Mouse (Mus musculus) CH12.LX (cell line): ENCODE results near the gene Cwc25. TPM values are rescaled to one million over a fixed set of nuclear protein-coding genes. Genes with fewer than 3 reads are reported as not detected.

Experiments used
- DNase-seq: peaks from one replicate; pipeline ENCODE4 v3.0.0-alpha.2; 2013; ENCODE audit errors: extremely low read depth
- H3K27ac ChIP-seq: 2 replicates; pipeline ENCODE4 v1.5.1; 2012; ENCODE audit warnings: low read depth, mild to moderate bottlenecking, control low read depth, moderate library complexity; ENCODE audit not compliant: insufficient read depth
- H3K27me3 ChIP-seq: replicated peaks from 2 replicates; pipeline ENCODE3; 2012; ENCODE audit warnings: inconsistent platforms
- H3K36me3 ChIP-seq, 2 experiments: replicated peaks in 1 of 2; 2 replicates each; pipeline versions ENCODE3 to v1.6.1; 2012; ENCODE audit warnings: inconsistent platforms in 1 of 2, low read length in 1 of 2, mild to moderate bottlenecking in 1 of 2, mixed read lengths in 1 of 2, moderate library complexity in 1 of 2; ENCODE audit not compliant: control insufficient read depth in 1 of 2, insufficient read depth in 1 of 2
- H3K4me1 ChIP-seq, 2 experiments: 2 replicates each; pipeline ENCODE4 v1.6.1; 2012; ENCODE audit warnings: inconsistent platforms in 1 of 2, moderate library complexity in 1 of 2; ENCODE audit not compliant: insufficient read depth in 2 of 2, control insufficient read depth in 1 of 2
- H3K4me2 ChIP-seq: 2 replicates; pipeline ENCODE4 v1.6.1; 2012; ENCODE audit warnings: low read depth, mild to moderate bottlenecking, control low read depth; ENCODE audit not compliant: poor library complexity, insufficient read depth, severe bottlenecking
- H3K4me3 ChIP-seq, 3 experiments: fragments of 150-350 bp in 1 of 3; sonication (generic) in 1 of 3; replicated peaks in 1 of 3; 2 replicates each; pipeline versions ENCODE3 to v1.5.1; 2011 to 2012; ENCODE audit warnings: low read depth in 2 of 3, low read length in 2 of 3, mild to moderate bottlenecking in 2 of 3, moderate library complexity in 2 of 3, control low read depth in 1 of 3, improper control_type of control experiment in 1 of 3, inconsistent platforms in 1 of 3, mixed read lengths in 1 of 3; ENCODE audit not compliant: poor library complexity in 1 of 3
- H3K79me2 ChIP-seq: replicated peaks from 2 replicates; pipeline ENCODE4 v1.6.1; 2012; ENCODE audit warnings: mild to moderate bottlenecking, moderate library complexity; ENCODE audit not compliant: control insufficient read depth, poor library complexity, insufficient read depth, severe bottlenecking; ENCODE audit errors: extremely low read depth
- H3K9ac ChIP-seq: 2 replicates; pipeline ENCODE4 v1.6.1; 2012; ENCODE audit warnings: low read depth, mild to moderate bottlenecking, control low read depth, moderate library complexity; ENCODE audit not compliant: insufficient read depth
- H3K9me3 ChIP-seq: replicated peaks from 2 replicates; pipeline ENCODE3; 2012; ENCODE audit warnings: low read length, inconsistent platforms, mixed read lengths
- CHD1 ChIP-seq: IDR thresholded peaks from 2 replicates; pipeline ENCODE4 v1.6.1; 2012; ENCODE audit warnings: low read depth, low read length, improper control_type of control experiment, inconsistent platforms
- HCFC1 ChIP-seq: IDR thresholded peaks from 2 replicates; pipeline ENCODE4 v1.6.1; 2012; ENCODE audit warnings: low read depth, mild to moderate bottlenecking, inconsistent platforms, low read length, improper control_type of control experiment
- KAT2A ChIP-seq: IDR thresholded peaks from 2 replicates; pipeline ENCODE4 v1.6.1; 2012; ENCODE audit warnings: low read length, improper control_type of control experiment, inconsistent platforms; ENCODE audit not compliant: insufficient replicate concordance
- MAFK ChIP-seq: IDR thresholded peaks from 2 replicates; pipeline ENCODE4 v1.6.1; 2011; ENCODE audit warnings: low read length, improper control_type of control experiment; ENCODE audit not compliant: insufficient replicate concordance
- TBP ChIP-seq: conservative IDR thresholded peaks from 2 replicates; pipeline ENCODE4 v1.6.1; 2011; ENCODE audit warnings: low read depth, low read length, improper control_type of control experiment
- ZMIZ1 ChIP-seq: IDR thresholded peaks from 2 replicates; pipeline ENCODE4 v1.6.1; 2012; ENCODE audit warnings: low read depth, mild to moderate bottlenecking, inconsistent platforms, low read length, improper control_type of control experiment
- dilution Hi-C: fragments of 300-500 bp; cut with MboI; formaldehyde crosslinking; loops from 2 replicates; pipeline ENCODE4 v1.14.3; 2020; ENCODE audit warnings: low sequenced_read_pairs; ENCODE audit not compliant: extremely low pct_unique_long_range_greater_than_20kb, extremely low pct_ligation_motif_present
- in situ Hi-C: fragments of 300-500 bp; cut with MboI; formaldehyde crosslinking; loops from 3 replicates; pipeline ENCODE4 v1.14.3; 2019; ENCODE audit warnings: low sequenced_read_pairs, low pct_ligation_motif_present, low pct_unique_long_range_greater_than_20kb, mixed read lengths
- polyA plus RNA-seq: library from polyadenylated mRNA; unstranded; fragments of >175 nt; gene quantifications from 2 replicates; pipeline ENCODE4 v1.2.1, GENCODE M21; 2012; ENCODE audit warnings: low read depth; ENCODE audit not compliant: insufficient read length
- total RNA-seq, 2 experiments: library from RNA; depleted of rRNA; stranded (reverse); fragments of 300-350 nt in 1 of 2; fragments of >200 nt in 1 of 2; gene quantifications; 2 replicates each; pipeline ENCODE4 v1.2.3; 2012 to 2014

Cwc25 gene
- total and polyA plus RNA-seq, 3 experiments, result 16.7 to 21.5 (median 19.6) TPM

- H3K4me3 ChIP-seq, result peak overlapping the region; percentile 66 to 83 (median 72)
- no peak overlapping the region for H3K27ac ChIP-seq
These were observed 68.3 kb downstream of the Cwc25 start for GRCm38 (mm10) chr11:97697891-97698529.

GRCm38 (mm10) chr11:97697199-97697890 is 69.0 kb downstream of the Cwc25 start:
- Histone ChIP-seq H3K27me3 (peaks cover 21% of the 10 kb centered on the region), H3K4me2 (no peak overlapping the region), H3K27ac (no peak overlapping the region), H3K9me3 (no peaks in the 10 kb centered on the region), H3K4me3 (no peak overlapping the region), H3K4me1 (peaks cover 9 to 40% of the 10 kb centered on the region in 2 experiments), H3K9ac (no peak overlapping the region), H3K36me3 (peaks cover 10 to 24% of the 10 kb centered on the region in 2 experiments), H3K79me2 (no peaks in the 10 kb centered on the region; the same call in 1 of the 2 replicates)
- in situ Hi-C loops (loop anchor here (5.0 kb wide), 1 partner anchor 65 kb away; no protein-coding TSS in a partner anchor), dilution Hi-C loops (no loop called here)
- TF ChIP-seq ZMIZ1, result no peak
- 0 out of 2 replicates have a peak, but pooled peaks have one; percentile 34 for TF ChIP-seq TBP
- no peak for DNase-seq

More at GRCm38 (mm10) chr11:97697891-97698529, 68.3 kb downstream of the Cwc25 start:
- Histone ChIP-seq H3K36me3 (peaks cover 4 to 17% of the 10 kb centered on the region in 2 experiments), H3K9me3 (no peaks in the 10 kb centered on the region), H3K27me3 (peaks cover 21% of the 10 kb centered on the region), H3K4me1 (peaks cover 9 to 40% of the 10 kb centered on the region in 2 experiments), H3K79me2 (no peaks in the 10 kb centered on the region; the same call in 1 of the 2 replicates)
- dilution Hi-C loops, result no loop called here
- in situ Hi-C loops, result loop anchor here (5.0 kb wide), 1 partner anchor 66 kb away; no protein-coding TSS in a partner anchor
- TF ChIP-seq MAFK (0 out of 2 replicates have a peak, but pooled peaks have one; percentile 6), KAT2A (no peak)
- TF ChIP-seq, all 38 proteins: peak for 1
- Histone ChIP-seq H3K4me2 (peak overlapping the region; percentile 46), H3K9ac (peak overlapping the region; percentile 84; the same call in 1 of the 2 replicates)
- DNase-seq, result no peak

GRCm38 (mm10) chr11:97696669-97697068 is 69.7 kb downstream of the Cwc25 start:
- H3K4me1 ChIP-seq, result peaks cover 8 to 35% of the 10 kb centered on the region in 2 experiments
- dilution Hi-C loops, result no loop called here
- TF ChIP-seq CHD1, result no peak
- TF ChIP-seq HCFC1, result no peak
- H3K9ac ChIP-seq, result no peak overlapping the region
- H3K27ac ChIP-seq, result no peak overlapping the region
- no peak for DNase-seq
- no peaks in the 10 kb centered on the region for H3K9me3 ChIP-seq
- no peaks in the 10 kb centered on the region; the same call in 1 of the 2 replicates for H3K79me2 ChIP-seq
- H3K4me2 ChIP-seq, result no peak overlapping the region
- in situ Hi-C loops, result loop anchor here (5.0 kb wide), 1 partner anchor 64 kb away; no protein-coding TSS in a partner anchor
- no peak overlapping the region for H3K4me3 ChIP-seq
- H3K36me3 ChIP-seq, result peaks cover 17 to 30% of the 10 kb centered on the region in 2 experiments
- peaks cover 16% of the 10 kb centered on the region for H3K27me3 ChIP-seq
